Mouse (Mus musculus): ENCODE results near the gene Treh. TPM values are rescaled to one million over a fixed set of nuclear protein-coding genes. Genes with fewer than 3 reads are reported as not detected.

Gene Treh
- polyA plus RNA-seq, 1 experiment from 2014 or later, result not detected

- ATAC-seq (ENCODE audit: insufficient read depth, low FRiP score), result no peak
- H3K27me3 ChIP-seq (ENCODE audit: control insufficient read depth, insufficient read depth, low read length), result no peaks in the 10 kb centered on the region
- no peak overlapping the region for H3K4me2 ChIP-seq (ENCODE audit: low read depth, low read length)
- no peaks in the 10 kb centered on the region for H3K9me3 ChIP-seq (replicated peaks; ENCODE audit: control insufficient read depth, low read length)
- WGBS, result 73% methylated on average over 5 of the region's 5 CpGs
- peak overlapping the region; percentile 30; the same call in 1 of the 2 replicates for H3K27ac ChIP-seq (ENCODE audit: low read length)
- H3K9ac ChIP-seq (ENCODE audit: low read length), result no peak overlapping the region
- H3K4me3 ChIP-seq (replicated peaks; ENCODE audit: low read length), result no peak overlapping the region
- peaks cover 4% of the 10 kb centered on the region; the same call in 1 of the 2 replicates for H3K36me3 ChIP-seq (ENCODE audit: control insufficient read depth, insufficient read depth, low read length)
- H3K4me1 ChIP-seq (ENCODE audit: control insufficient read depth, insufficient read depth, low read length), result peaks cover 7% of the 10 kb centered on the region; the same call in 1 of the 2 replicates
These were observed 13.6 kb downstream of the Treh start for GRCm38 (mm10) chr9:44686638-44687037.

GRCm38 (mm10) chr9:44688013-44688412, 15.0 kb downstream of the Treh start:
- Histone ChIP-seq H3K4me3 (replicated peaks; ENCODE audit: low read length) (no peak overlapping the region), H3K27ac (ENCODE audit: low read length) (no peak overlapping the region), H3K4me2 (ENCODE audit: low read depth, low read length) (no peak overlapping the region), H3K36me3 (ENCODE audit: control insufficient read depth, insufficient read depth, low read length) (peaks cover 4% of the 10 kb centered on the region; the same call in 1 of the 2 replicates), H3K9ac (ENCODE audit: low read length) (no peak overlapping the region), H3K27me3 (ENCODE audit: control insufficient read depth, insufficient read depth, low read length) (no peaks in the 10 kb centered on the region), H3K9me3 (replicated peaks; ENCODE audit: control insufficient read depth, low read length) (no peaks in the 10 kb centered on the region), H3K4me1 (ENCODE audit: control insufficient read depth, insufficient read depth, low read length) (peaks cover 7% of the 10 kb centered on the region; the same call in 1 of the 2 replicates)
- no peak for ATAC-seq (ENCODE audit: insufficient read depth, low FRiP score)
- WGBS, result 78% methylated on average over 9 of the region's 9 CpGs

GRCm38 (mm10) chr9:44690641-44691040, 17.6 kb downstream of the Treh start:
- WGBS, result 31% methylated on average over 7 of the region's 7 CpGs
- no peak overlapping the region for H3K27ac ChIP-seq (ENCODE audit: low read length)
- peaks cover 4% of the 10 kb centered on the region; the same call in 1 of the 2 replicates for H3K4me1 ChIP-seq (ENCODE audit: control insufficient read depth, insufficient read depth, low read length)
- no peak overlapping the region for H3K4me3 ChIP-seq (replicated peaks; ENCODE audit: low read length)
- H3K27me3 ChIP-seq (ENCODE audit: control insufficient read depth, insufficient read depth, low read length), result no peaks in the 10 kb centered on the region
- no peaks in the 10 kb centered on the region for H3K9me3 ChIP-seq (replicated peaks; ENCODE audit: control insufficient read depth, low read length)
- no peak overlapping the region for H3K9ac ChIP-seq (ENCODE audit: low read length)
- H3K36me3 ChIP-seq (ENCODE audit: control insufficient read depth, insufficient read depth, low read length), result peaks cover 4% of the 10 kb centered on the region; the same call in 1 of the 2 replicates
- peak; percentile 53; the same call in 1 of the 2 replicates for ATAC-seq (ENCODE audit: insufficient read depth, low FRiP score)
- H3K4me2 ChIP-seq (ENCODE audit: low read depth, low read length), result no peak overlapping the region

- H3K4me3 ChIP-seq (replicated peaks; ENCODE audit: low read length), result no peak overlapping the region
- H3K36me3 ChIP-seq (ENCODE audit: control insufficient read depth, insufficient read depth, low read length), result peaks cover 4% of the 10 kb centered on the region; the same call in 1 of the 2 replicates
- H3K27ac ChIP-seq (ENCODE audit: low read length), result peak overlapping the region; percentile 49
- 58% methylated on average over 21 of the region's 21 CpGs for WGBS
- H3K4me2 ChIP-seq (ENCODE audit: low read depth, low read length), result no peak overlapping the region
- H3K9me3 ChIP-seq (replicated peaks; ENCODE audit: control insufficient read depth, low read length), result no peaks in the 10 kb centered on the region
- no peaks in the 10 kb centered on the region for H3K27me3 ChIP-seq (ENCODE audit: control insufficient read depth, insufficient read depth, low read length)
- H3K9ac ChIP-seq (ENCODE audit: low read length), result no peak overlapping the region
- no peaks in the 10 kb centered on the region; the same call in 1 of the 2 replicates for H3K4me1 ChIP-seq (ENCODE audit: control insufficient read depth, insufficient read depth, low read length)
- peak; percentile 59; the same call in 1 of the 2 replicates for ATAC-seq (ENCODE audit: insufficient read depth, low FRiP score)
These were observed 18.9 kb downstream of the Treh start for GRCm38 (mm10) chr9:44691671-44692520.

GRCm38 (mm10) chr9:44693071-44693470, 20.0 kb downstream of the Treh start:
- no peak overlapping the region for H3K4me3 ChIP-seq (replicated peaks; ENCODE audit: low read length)
- no peak overlapping the region for H3K4me2 ChIP-seq (ENCODE audit: low read depth, low read length)
- no peaks in the 10 kb centered on the region for H3K27me3 ChIP-seq (ENCODE audit: control insufficient read depth, insufficient read depth, low read length)
- no peak for ATAC-seq (ENCODE audit: insufficient read depth, low FRiP score)
- no peaks in the 10 kb centered on the region for H3K9me3 ChIP-seq (replicated peaks; ENCODE audit: control insufficient read depth, low read length)
- 85% methylated on average over 11 of the region's 11 CpGs for WGBS
- H3K9ac ChIP-seq (ENCODE audit: low read length), result no peak overlapping the region
- peaks cover 4% of the 10 kb centered on the region; the same call in 1 of the 2 replicates for H3K36me3 ChIP-seq (ENCODE audit: control insufficient read depth, insufficient read depth, low read length)
- no peak overlapping the region for H3K27ac ChIP-seq (ENCODE audit: low read length)
- no peaks in the 10 kb centered on the region; the same call in 1 of the 2 replicates for H3K4me1 ChIP-seq (ENCODE audit: control insufficient read depth, insufficient read depth, low read length)

GRCm38 (mm10) chr9:44697866-44698265, 24.8 kb downstream of the Treh start:
- Histone ChIP-seq H3K4me2 (ENCODE audit: low read depth, low read length) (no peak overlapping the region), H3K36me3 (ENCODE audit: control insufficient read depth, insufficient read depth, low read length) (no peaks in the 10 kb centered on the region; the same call in 1 of the 2 replicates), H3K27me3 (ENCODE audit: control insufficient read depth, insufficient read depth, low read length) (no peaks in the 10 kb centered on the region), H3K4me1 (ENCODE audit: control insufficient read depth, insufficient read depth, low read length) (no peaks in the 10 kb centered on the region), H3K9ac (ENCODE audit: low read length) (no peak overlapping the region), H3K4me3 (replicated peaks; ENCODE audit: low read length) (no peak overlapping the region), H3K9me3 (replicated peaks; ENCODE audit: control insufficient read depth, low read length) (no peaks in the 10 kb centered on the region), H3K27ac (ENCODE audit: low read length) (no peak overlapping the region)
- WGBS, result 95% methylated on average over 16 of the region's 16 CpGs
- ATAC-seq (ENCODE audit: insufficient read depth, low FRiP score), result no peak

- Histone ChIP-seq H3K27me3 (ENCODE audit: control insufficient read depth, insufficient read depth, low read length) (no peaks in the 10 kb centered on the region), H3K9ac (ENCODE audit: low read length) (no peak overlapping the region), H3K9me3 (replicated peaks; ENCODE audit: control insufficient read depth, low read length) (no peaks in the 10 kb centered on the region), H3K27ac (ENCODE audit: low read length) (no peak overlapping the region), H3K4me1 (ENCODE audit: control insufficient read depth, insufficient read depth, low read length) (no peaks in the 10 kb centered on the region), H3K4me3 (replicated peaks; ENCODE audit: low read length) (no peak overlapping the region), H3K4me2 (ENCODE audit: low read depth, low read length) (no peak overlapping the region), H3K36me3 (ENCODE audit: control insufficient read depth, insufficient read depth, low read length) (no peaks in the 10 kb centered on the region; the same call in 1 of the 2 replicates)
- 82% methylated on average over 10 of the region's 10 CpGs for WGBS
- ATAC-seq (ENCODE audit: insufficient read depth, low FRiP score), result no peak
These were observed 26.2 kb downstream of the Treh start for GRCm38 (mm10) chr9:44699196-44699595.

- no peak overlapping the region for H3K27ac ChIP-seq (ENCODE audit: low read length)
- H3K9me3 ChIP-seq (replicated peaks; ENCODE audit: control insufficient read depth, low read length), result no peaks in the 10 kb centered on the region
- no peaks in the 10 kb centered on the region for H3K27me3 ChIP-seq (ENCODE audit: control insufficient read depth, insufficient read depth, low read length)
- no peak overlapping the region for H3K9ac ChIP-seq (ENCODE audit: low read length)
- no peak overlapping the region for H3K4me3 ChIP-seq (replicated peaks; ENCODE audit: low read length)
- no peak overlapping the region for H3K4me2 ChIP-seq (ENCODE audit: low read depth, low read length)
- no peaks in the 10 kb centered on the region for H3K4me1 ChIP-seq (ENCODE audit: control insufficient read depth, insufficient read depth, low read length)
- H3K36me3 ChIP-seq (ENCODE audit: control insufficient read depth, insufficient read depth, low read length), result no peaks in the 10 kb centered on the region
- no peak for ATAC-seq (ENCODE audit: insufficient read depth, low FRiP score)
- 81% methylated on average over 5 of the region's 5 CpGs for WGBS
These were observed 26.7 kb downstream of the Treh start for GRCm38 (mm10) chr9:44699730-44700129.

GRCm38 (mm10) chr9:44707749-44708428, 34.9 kb downstream of the Treh start:
- Histone ChIP-seq H3K4me3 (replicated peaks; ENCODE audit: low read length) (peak overlapping the region; percentile 49), H3K4me2 (ENCODE audit: low read depth, low read length) (peak overlapping the region; percentile 74), H3K9ac (ENCODE audit: low read length) (peak overlapping the region; percentile 68), H3K4me1 (ENCODE audit: control insufficient read depth, insufficient read depth, low read length) (peaks cover 11% of the 10 kb centered on the region), H3K9me3 (replicated peaks; ENCODE audit: control insufficient read depth, low read length) (no peaks in the 10 kb centered on the region), H3K36me3 (ENCODE audit: control insufficient read depth, insufficient read depth, low read length) (0 out of 2 replicates have a peak, but pooled peaks cover 4% of the 10 kb centered on the region), H3K27me3 (ENCODE audit: control insufficient read depth, insufficient read depth, low read length) (no peaks in the 10 kb centered on the region), H3K27ac (ENCODE audit: low read length) (peak overlapping the region; percentile 68)
- WGBS, result 23% methylated on average over 28 of the region's 28 CpGs
- ATAC-seq (ENCODE audit: insufficient read depth, low FRiP score), result no peak; the same call in 1 of the 2 replicates
